Mouse (Mus musculus) adrenal gland, adult 2 months (tissue): Measurements from ENCODE around the gene C1qtnf5. TPM values are rescaled to one million over a fixed set of nuclear protein-coding genes. Genes with fewer than 3 reads are reported as not detected.

Source experiments
- DNase-seq: peaks from one replicate; pipeline ENCODE4 v3.0.0; 2021
- long read RNA-seq: library from polyadenylated mRNA; stranded (forward); transcript quantifications from one replicate; pipeline ENCODE4 v2.0.0, GENCODE M21; 2021
- polyA plus RNA-seq: library from polyadenylated mRNA; depleted of rRNA; stranded (reverse); fragments of >200 nt; gene quantifications from 2 replicates; pipeline ENCODE4 v1.2.3, GENCODE M21; 2012; rRNA removed
- total RNA-seq, 2 experiments: library from RNA; stranded (reverse); gene quantifications; 2 replicates each; pipeline ENCODE4 v1.2.3; 2021

Gene C1qtnf5
- total RNA-seq (10 to 100 TPM; 11.2 to 17.6 TPM), polyA plus RNA-seq (32.4 and 34.3 TPM in 2 replicates)
- long read RNA-seq, transcript C1qtnf5-204 (3 exons, 1,365 nt) = major isoform, 9 of 11 reads
- long read RNA-seq, partial matches to known transcripts = 0 of 11 reads
- long read RNA-seq, other reads (novel, unspliced or antisense) = 0 of 11 reads

DNA sequence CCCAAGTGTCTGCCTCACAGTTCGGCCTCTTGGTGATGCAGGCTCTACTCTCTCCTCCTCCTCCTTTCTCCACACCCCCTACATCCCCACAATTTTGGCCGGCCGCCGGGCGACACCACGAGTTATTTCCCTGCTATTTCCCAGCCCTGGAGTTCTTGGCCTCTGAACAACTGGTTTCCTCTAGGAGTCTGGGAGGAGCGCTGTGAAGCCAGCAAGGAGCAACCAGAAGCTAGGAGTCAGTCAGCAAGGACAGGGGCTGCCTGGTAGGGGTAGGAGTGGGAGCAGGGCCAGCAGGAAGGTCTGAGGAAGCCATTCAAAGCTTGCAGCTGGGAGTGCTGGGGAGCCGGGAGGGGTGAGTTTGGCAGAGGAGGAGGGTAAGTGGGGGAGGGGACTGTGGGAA lies at the start of gene C1qtnf5:
TSS of gene C1qtnf5 (plus strand) at position 136 of the 400 bp plus-strand sequence.
- DNase-seq = peak; percentile 85

DNA sequence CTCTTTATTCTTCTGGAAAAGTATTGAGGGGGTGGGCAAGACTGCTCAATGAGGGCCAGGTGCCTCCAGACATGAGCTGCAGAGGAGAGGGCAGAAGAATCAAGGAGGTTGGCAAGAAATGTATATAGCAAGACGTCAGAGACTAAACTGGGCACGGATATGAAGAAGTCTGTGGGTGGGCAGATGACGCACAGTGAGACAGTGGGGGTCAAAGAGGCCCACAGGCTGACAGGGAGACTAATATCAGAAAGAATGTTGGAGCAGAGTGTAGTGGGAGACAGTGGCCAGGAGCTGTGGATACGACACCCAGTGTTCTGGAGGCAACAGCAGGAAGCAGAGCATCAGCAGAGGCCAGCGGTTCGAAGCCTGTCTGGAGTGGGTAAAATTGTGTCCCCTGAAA lies 48.4 kb upstream of the C1qtnf5 start:
- no peak for DNase-seq

DNA sequence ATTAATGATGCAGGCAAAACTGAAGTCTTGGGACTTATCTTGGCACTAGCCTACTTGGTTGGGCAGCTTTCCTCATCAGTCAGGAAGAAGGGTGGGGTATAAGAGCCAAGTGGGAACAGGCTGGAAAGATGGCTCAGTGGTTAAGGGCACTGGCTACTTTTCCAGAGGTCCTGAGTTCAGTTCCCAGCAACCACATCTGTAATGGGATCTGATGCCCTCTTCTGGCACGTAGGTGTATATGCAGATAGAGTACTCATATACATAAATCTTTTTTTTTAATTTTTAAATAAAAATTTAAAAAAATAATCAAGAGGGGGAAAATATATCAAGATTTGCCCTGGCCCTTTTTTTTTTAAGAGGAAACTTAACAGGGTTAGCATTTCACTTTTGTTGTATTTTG lies 41.9 kb upstream of the C1qtnf5 start:
- no peak for DNase-seq

DNA sequence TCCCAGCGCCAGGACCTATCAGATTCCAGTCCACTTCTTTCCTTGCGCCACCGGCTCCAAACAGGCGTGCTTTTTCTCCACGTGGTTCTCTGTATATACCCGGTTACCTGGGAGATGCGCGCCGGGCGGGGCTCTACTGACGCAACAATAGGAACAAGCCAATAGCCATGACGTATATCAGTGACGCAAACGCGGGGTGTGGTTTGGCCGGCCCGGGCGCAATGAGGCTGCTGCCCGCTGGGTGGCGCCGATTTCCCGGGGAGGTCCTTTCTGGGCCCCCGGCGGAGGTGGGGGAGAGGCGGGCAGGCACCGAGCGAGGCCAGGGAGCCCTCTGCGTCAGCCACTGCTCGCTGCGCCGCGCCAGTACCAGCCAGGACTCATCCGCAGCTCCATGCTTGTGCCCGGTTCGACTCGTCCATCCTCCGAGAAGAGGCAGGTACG lies 40.2 kb upstream of the C1qtnf5 start, which contains the start of gene Usp2:
TSS of gene Usp2 (plus strand) at position 237 of the 441 bp plus-strand sequence.
- peak; percentile 100 for DNase-seq

DNA sequence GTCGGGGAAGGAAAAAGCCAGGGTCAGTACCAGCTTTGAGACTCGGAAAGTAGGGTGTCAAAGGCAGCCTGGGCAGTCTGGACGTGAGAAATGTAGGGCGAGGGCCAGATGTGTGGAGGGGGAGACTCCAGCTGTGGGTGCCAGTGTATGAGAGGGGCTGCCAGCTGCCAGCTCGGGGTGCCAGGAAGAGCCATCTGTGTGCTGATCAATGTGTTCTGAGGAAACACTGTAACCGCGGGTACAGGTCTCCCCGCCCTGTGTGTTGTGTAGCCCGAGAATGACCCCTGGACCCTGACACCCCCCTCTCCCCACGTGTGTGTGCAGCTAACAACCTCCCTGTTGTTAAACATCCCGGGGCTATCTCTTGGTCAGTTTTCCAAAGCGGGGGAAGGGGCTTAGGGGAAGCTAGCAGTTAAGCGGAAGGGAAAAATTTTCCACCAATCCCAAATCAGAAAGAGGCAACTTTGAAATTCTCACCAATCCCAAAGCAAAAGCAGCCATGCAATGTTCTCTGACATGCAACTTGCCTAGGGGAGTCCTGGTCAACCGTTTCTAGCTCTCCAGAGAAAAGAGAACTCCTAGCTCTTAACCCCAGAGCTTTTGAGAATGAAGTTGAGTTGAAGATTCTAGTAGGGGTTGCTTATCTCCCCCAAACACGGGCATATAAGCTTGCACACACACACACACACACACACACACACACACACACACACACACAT lies 39.6 kb upstream of the C1qtnf5 start:
- DNase-seq = peak; percentile 43

DNA sequence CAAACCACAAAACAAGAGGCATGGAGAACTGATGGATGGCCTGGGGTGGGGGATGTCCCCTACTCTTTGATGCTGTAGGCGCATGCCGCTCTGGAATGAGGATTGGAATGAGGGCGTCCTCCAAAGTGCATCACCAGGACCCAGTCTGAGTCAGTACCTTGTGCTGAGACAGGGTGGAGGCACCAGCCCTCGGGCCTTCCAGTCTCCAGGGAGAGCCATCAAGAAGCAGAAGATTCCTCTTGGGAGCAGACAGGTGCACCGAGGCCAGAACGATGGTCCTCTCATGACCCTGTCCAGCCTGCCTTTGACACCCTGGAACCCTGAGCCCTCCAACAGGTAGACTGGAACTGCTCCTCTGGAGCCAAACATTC lies 39.1 kb upstream of the C1qtnf5 start:
- DNase-seq = peak; percentile 49

DNA sequence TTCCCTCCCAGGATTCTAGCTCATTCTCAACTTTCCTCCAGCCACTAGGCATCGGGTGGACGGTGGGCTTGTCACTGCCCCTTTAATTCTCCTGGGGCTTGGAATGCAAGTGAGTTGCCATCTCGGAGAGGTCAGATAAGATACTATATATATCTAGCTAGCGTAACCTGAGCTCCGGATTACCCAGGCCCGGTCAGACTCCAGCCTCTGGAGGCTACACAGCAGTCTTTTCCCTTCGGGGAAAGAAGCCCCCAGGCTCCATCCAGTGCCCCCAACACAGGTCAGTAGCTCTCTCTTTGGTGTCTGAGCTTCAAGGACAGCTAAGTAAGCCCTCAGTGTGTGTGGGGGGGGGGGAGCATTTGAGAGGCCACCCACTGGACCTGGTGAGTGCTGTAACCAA lies 37.8 kb upstream of the C1qtnf5 start:
- DNase-seq = no peak

DNA sequence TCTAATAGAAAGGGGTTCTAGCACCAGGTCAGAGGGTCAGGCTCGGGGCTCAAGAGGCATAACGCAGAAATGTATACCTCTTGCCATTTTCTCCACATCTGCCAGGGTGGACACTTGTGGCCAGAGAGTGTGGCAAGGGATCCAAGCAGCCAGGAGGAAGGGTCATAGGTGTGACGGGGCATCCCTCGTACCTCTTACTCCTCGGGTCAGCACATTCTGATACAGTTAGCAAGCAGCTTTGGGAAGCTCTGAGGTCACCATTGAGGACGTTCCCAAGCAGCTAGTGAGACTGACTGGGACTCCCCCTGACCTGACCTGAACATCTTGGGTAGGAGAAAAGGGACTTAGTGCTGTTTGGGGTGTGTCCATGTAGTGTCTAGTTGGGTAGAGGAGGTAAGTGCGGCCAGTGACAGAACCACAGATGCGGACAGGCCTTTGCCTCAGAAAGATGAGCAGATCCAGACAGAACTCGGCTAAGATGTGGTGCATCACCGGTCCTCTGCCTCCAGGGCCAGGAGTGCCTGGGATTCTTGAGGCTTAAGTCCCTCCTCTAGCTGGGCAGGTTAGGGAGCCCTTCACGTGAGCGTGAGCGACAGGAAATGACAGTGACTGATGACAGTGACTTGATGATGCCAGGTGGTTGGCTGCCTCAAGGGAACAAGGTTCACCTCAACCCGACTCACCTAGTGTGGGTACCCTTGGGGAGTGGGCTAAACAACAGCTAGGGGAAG lies 36.8 kb upstream of the C1qtnf5 start:
- DNase-seq = no peak

DNA sequence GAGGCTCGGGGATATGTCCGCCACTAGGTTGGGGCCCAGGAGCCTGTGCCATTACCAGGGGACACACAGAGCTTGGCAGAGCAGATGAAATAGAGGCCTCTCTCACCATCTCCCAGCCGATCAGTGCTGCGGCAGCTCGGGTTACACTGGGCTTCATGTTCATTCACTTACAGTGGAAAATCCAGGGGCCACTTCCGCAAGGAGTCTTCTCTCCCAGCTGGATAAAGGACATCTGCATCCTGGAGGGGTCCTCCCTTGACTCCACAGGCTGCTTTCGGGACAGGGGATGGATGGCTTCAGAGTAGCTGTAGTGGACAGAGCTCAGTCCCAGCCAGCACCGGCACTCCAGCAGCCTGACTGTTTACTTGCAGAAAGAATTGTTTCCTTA lies 36.2 kb upstream of the C1qtnf5 start:
- no peak for DNase-seq

DNA sequence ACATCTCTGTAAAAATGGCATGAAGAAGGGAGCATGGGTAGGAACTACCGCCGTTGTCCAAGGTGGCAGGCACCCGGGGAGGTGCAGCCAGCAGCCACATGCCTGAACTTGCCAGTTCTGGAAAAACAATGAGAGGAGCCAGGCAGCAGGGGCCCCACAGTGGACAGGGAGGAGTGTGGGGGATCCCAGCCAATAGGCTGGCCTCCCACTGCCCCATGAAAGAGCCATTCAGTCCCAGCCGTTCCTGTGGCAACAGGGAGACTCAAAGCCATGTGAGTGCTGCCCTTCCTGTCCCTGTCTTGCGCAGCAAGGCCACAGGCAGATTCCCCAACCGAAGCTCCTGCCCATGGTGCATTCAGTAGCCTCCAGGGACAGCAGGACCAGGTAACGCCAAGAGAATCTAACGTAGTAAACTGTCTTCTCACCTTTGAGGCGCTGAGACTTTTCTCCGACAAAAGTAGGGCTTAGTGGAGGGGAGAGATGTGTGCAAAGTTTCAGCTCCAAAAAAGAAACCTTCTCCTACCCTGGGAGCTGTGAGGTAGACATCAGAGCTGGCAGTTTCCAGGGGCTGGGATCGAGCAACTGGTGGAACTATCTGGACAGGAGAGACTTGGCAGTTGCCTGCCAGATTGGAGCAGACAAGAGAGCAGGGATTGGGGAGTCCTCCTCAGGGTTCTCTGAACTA lies 35.0 kb upstream of the C1qtnf5 start:
- peak; percentile 70 for DNase-seq

DNA sequence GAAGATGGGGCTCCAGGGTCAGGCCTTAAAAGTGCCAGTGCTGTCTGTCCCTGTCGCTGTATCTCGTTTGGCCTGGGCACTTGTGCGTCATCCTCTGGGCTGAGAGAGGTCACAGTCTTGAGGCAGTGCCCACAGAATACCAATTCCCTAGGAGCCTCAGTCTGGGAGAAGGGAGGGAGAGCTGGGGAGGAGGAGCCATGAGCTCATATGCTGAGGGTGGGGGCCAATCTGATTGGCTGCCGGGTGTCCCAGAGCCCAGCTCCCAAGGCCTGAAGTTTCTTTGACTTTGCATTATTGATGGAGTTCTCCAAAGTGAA lies 34.5 kb upstream of the C1qtnf5 start:
- peak; percentile 90 for DNase-seq

DNA sequence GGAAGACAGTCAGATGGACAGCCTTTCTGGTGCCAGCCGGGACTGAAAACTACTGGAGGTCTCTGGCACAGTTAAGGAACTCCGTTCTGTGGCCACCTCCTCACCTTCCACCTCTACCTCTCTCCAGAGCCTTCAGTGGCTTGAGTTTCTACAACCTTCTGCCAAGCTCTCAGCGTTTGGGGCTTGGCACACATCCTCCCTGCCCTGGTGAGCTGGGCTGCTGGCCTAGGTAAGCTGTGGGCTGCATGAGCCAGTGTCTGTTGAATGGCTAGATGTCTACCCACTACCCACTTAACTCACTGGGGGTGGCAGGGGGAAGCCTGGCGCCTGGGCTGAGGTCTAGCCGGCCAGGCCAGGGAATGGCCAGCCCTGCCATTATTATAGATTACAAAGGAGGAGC lies 33.9 kb upstream of the C1qtnf5 start:
- no peak for DNase-seq

DNA sequence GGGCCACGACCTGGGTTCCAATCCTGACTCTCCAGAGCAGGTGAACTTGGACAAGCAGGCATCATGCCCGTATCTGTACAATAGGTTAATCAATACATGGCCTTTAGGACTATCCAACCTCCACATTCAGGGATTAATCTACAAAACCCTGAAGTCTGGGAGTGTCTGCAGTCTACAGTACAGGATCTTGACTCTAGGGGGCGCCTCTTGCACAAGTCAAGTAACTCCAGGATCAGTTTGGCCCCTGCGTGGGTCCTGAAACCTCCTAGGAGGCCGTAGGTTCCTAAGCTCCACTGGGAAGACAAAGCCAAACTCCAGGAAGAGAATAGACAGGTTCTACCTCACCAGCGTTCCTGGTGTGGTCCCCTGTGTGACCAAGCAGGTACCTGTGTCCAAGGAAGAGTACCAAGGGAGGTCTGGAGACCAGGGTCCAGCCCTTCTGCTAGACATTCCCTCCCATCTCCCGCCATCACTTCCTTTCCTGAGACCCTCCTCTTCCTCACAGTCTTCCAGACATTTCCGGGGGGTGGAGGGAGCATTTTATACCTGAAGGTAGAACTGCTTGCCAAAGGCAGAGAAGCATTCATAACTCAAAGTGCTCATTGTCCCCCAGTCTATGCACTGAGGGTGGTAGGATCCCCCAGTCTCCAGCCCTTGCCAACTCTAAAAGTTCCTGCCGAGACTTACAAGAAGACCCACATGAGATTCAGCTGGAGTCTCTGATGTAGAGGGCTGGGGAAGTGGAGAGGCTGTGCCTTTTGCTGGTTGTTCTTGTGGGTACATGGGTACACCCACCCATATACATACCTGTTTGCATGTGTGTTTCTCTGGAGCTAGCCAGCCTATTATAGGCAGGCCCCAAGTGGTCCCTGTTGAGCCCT lies 32.4 kb upstream of the C1qtnf5 start:
- DNase-seq = no peak

DNA sequence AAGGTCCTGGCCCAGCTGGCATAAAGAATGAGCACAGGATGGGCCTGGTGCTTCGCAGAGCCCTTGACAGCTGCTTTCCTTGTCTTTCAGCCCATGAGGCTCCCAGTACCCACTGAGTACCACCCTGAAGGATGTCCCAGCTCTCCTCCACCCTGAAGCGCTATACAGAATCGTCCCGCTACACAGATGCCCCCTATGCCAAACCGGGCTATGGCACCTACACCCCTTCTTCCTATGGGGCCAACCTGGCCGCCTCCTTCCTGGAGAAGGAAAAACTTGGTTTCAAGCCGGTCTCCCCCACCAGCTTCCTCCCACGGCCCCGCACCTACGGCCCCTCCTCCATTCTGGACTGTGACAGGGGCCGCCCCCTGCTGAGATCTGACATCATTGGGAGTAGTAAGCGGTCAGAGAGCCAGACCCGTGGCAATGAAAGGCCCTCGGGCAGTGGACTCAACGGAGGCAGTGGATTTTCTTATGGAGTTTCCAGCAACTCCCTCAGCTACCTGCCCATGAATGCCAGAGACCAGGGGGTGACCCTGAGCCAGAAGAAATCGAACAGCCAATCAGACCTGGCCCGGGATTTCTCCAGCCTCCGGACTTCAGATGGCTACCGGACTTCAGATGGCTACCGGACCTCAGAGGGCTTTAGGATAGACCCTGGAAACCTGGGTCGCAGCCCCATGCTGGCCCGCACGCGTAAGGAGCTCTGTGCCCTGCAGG lies 31.6 kb upstream of the C1qtnf5 start:
- DNase-seq = no peak

DNA sequence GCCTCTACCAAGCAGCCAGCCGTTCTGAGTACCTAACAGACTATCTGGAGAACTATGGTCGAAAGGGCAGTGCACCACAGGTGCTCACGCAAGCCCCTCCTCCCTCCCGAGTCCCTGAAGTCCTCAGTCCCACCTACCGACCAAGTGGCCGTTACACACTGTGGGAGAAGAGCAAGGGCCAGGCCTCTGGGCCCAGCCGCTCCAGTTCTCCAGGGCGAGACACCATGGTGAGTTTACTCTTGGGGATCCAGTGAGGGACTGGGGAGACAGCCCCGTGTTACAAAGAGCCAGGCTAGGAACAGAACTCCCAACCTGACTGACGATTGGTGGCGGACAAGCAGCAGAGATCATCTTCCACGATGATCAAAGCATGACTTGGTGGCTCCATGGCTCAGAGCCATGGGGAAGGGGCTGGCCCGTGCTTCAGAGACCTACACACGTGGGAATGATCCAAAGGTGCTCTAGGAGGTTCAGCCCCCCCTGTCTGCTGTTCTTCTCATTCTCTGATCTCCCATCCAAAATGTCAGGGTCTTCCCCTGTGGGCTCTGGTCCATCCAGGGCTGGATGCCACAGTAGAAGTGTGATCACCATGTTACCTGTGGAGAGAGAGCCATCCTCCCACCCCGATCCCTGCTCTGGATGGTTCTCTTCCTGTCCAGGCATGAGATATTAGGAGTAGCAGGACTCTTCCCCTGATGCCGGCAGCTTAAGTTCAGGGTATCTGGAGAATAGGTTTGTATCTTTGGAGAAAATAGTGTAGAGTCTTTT lies 30.9 kb upstream of the C1qtnf5 start:
- no peak for DNase-seq

DNA sequence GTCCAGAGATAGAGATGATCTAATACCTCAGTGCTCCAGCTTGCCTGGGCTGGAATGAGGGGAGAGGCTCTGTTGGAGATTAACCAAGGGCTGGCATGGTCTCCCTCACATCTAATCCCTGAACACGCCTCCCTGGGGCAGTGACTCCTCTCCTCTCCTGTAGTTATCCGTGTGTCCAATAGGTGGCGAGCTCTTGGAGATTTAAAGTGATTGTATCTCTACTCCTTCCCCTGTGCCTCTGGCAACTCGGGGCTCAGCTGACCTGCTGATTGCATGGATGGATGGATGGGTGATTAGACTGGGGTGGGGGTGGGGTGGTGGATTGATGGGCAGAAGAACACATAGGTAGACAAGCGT lies 30.3 kb upstream of the C1qtnf5 start:
- peak; percentile 57 for DNase-seq

DNA sequence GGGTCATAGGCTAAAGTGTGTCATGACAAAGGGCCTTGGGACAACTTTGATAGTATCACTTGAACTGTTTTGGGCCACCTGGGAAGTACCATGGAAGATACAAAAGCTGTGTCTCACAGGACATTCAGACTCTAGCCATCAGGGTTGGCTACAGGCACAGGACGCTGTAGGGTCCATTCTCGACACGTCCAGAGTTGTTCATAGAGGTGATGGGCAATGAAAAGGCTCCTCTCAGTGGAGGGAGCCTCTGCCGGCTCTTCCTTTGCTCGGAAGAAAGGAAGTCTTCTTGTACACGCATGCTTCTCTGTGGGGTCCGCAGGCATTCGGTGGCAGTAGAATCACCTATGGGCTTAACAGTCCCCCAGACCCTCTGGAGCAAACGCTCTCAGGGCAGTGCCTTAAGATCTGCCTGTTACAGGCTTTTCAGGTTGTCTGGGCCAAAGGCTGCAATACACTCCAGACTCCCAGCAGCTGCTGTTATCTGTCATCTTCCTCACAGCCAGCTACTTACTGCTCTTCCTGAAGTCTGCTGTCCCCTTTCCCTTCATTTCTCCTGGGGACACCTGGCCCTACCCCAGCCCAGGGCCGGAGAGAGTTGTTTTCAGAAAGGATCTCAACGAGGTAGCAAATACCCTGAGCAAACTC lies 29.7 kb upstream of the C1qtnf5 start:
- DNase-seq = no peak

DNA sequence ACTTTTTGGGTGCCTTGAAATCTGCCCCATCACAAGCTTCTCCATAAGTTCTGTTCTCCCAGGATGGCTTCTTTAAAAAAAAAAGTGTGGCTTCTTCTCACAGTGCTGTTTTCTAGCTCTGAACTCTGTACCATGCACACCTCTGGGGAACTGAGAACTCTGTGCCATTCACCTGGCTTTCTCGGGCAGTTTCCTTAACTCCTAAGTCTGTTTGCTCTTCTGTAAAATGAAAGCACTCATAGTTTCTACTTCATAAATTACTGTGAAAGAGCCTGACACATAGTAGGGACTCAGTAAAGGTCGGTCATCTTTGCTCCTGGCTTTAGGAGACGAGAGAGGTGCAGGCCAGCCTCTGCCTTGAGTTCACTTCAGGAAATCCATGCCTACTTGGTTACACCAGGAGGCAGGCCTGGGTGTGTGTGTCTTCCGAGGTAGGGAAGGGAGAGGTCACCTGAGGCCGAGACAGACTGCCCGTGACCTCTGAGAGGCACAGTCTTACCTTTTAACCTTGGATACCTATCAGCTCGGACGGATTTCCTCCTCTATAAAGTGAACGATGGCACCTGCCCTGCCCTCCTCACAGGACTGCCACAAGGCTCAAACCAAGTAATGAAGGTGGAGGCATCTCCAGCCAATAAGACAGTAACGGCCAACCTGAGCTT lies 28.8 kb upstream of the C1qtnf5 start:
- DNase-seq = no peak
